Mouse (Mus musculus): Measurements from ENCODE around the gene Frat2.

- TF ChIP-seq CTCF (IDR thresholded peaks at IDR 0.05; ENCODE audit: borderline replicate concordance, extremely low read depth, insufficient read depth, insufficient read length) (no peak), POLR2A (IDR thresholded peaks at IDR 0.05; ENCODE audit: borderline replicate concordance, extremely low read depth, insufficient read depth, insufficient read length, poor library complexity, severe bottlenecking) (no peak)
Measured at GRCm38 (mm10) chr19:41841105-41841750, 6.7 kb downstream of the Frat2 start.
